Mouse (Mus musculus) midbrain, embryonic 13.5 days (tissue): ENCODE results near the gene Atp6v0d1. TPM values are rescaled to one million over a fixed set of nuclear protein-coding genes. Genes with fewer than 3 reads are reported as not detected.
A peak's percentile ranks its signal among the peaks of the same experiment; 100 is the strongest.

ENCODE experiments used
- ATAC-seq: fragments of 200-750 bp; cut with Nextera tagmentation; 2 replicates; pipeline ENCODE4 v1.8.0; 2017; ENCODE audit warnings: mild to moderate bottlenecking, moderate TSS enrichment, moderate library complexity
- H3K27ac ChIP-seq: fragments of 300-500 bp; sonication (generic); 2 replicates; pipeline ENCODE4 v1.5.1; 2015; ENCODE audit warnings: inconsistent platforms, mild to moderate bottlenecking, moderate library complexity
- H3K27me3 ChIP-seq: fragments of 300-500 bp; sonication (generic); 2 replicates; pipeline ENCODE4 v1.6.1; 2015; ENCODE audit warnings: mild to moderate bottlenecking, inconsistent platforms
- H3K36me3 ChIP-seq: fragments of 300-500 bp; sonication (generic); 2 replicates; pipeline ENCODE4 v1.6.1; 2015; ENCODE audit warnings: mild to moderate bottlenecking, inconsistent platforms
- H3K4me1 ChIP-seq: fragments of 300-500 bp; sonication (generic); replicated peaks from 2 replicates; pipeline ENCODE4 v1.6.1; 2015; ENCODE audit warnings: inconsistent platforms
- H3K4me2 ChIP-seq: fragments of 300-500 bp; sonication (generic); replicated peaks from 2 replicates; pipeline ENCODE4 v1.6.1; 2015; ENCODE audit warnings: moderate library complexity, mild to moderate bottlenecking, inconsistent platforms
- H3K4me3 ChIP-seq: fragments of 300-500 bp; sonication (generic); replicated peaks from 2 replicates; pipeline ENCODE4 v1.5.1; 2015; ENCODE audit warnings: mild to moderate bottlenecking, inconsistent platforms
- H3K9ac ChIP-seq: fragments of 300-500 bp; sonication (generic); replicated peaks from 2 replicates; pipeline ENCODE4 v1.6.1; 2015; ENCODE audit warnings: mild to moderate bottlenecking, inconsistent platforms
- H3K9me3 ChIP-seq: fragments of 300-500 bp; sonication (generic); 2 replicates; pipeline ENCODE4 v1.6.1; 2016; ENCODE audit warnings: mild to moderate bottlenecking, inconsistent platforms
- WGBS: fragments of 180-500 bp; shearing (Covaris S2); methylation state at CpG from one replicate; pipeline ENCODE4 v1.1.7; 2015; 5-methylcytosine and 5-hydroxymethylcytosine counted together
- polyA plus RNA-seq: library from polyadenylated mRNA; unstranded; fragments of >200 nt; fragmentation: Nextera tagmentation; extraction: Ambion mirVana; gene quantifications from 2 replicates; pipeline ENCODE4 v1.2.1, GENCODE M21; 2015

Atp6v0d1 gene
- polyA plus RNA-seq, 1 experiment from 2014 or later = 177 TPM

DNA sequence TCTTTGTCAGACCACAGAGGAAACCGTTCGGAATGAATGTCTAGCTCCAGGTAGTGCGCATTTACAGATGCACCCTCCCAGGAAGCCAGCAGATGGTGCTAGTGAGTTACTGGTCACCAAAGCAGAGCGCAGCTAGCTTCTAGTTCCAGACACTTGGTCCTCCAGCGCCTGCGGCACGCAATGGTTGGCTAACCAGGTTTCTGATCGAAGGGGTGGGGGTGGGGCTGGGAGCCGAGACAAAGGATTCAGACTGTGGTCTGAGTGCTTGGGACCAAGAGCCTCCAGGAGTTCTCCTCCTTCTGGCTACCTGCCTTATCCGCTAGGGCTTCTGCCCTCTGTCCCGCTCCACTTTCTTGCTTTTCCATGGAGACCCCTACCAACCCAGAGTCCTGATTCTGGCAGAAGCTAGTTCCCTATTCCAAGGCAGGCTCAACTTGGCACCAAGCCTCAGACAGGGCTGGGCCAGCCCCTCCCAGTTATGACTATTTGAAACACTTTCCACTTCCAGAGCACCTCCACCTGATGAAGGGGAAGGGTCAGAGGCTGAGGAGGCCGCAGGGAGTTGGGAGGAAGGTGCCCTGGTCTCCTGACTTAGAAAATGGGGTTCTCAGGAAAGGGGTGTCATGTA lies 49.7 kb downstream of the Atp6v0d1 start:
- peak; percentile 40 for ATAC-seq
- Histone ChIP-seq H3K4me3 (no peak overlapping the region; the same call in 1 of the 2 replicates), H3K9ac (peak overlapping the region; percentile 19; the same call in 1 of the 2 replicates)

DNA sequence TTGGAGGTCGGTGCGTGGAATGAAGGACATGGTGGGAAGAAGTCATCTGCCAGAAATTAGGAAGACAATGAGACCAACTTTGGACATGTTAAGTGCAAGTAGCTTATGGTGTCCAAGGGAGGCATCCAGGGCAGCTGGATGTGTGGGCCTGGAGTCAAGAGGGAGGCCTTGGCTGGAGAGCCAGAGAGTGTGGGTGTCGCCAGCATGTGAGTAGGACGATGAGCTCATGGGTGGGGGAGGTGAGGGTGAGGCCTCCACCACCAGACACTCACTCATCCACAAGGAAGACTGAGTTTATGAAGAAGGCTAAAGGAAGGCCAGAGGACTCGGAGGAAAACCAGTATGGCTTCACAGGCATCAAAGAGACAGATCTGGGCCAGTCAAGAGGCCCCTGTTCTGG lies 51.2 kb downstream of the Atp6v0d1 start:
- H3K4me3 ChIP-seq = no peak overlapping the region
- WGBS = 84% methylated on average over 5 of the region's 5 CpGs
- H3K9me3 ChIP-seq = no peaks in the 10 kb centered on the region
- peaks cover 26% of the 10 kb centered on the region for H3K27me3 ChIP-seq
- H3K36me3 ChIP-seq = no peaks in the 10 kb centered on the region
- no peak overlapping the region for H3K4me2 ChIP-seq
- ATAC-seq = no peak
- peaks cover 34% of the 10 kb centered on the region for H3K4me1 ChIP-seq
- no peak overlapping the region for H3K27ac ChIP-seq
- no peak overlapping the region for H3K9ac ChIP-seq

More for the DNA sequence above, 49.7 kb downstream of the Atp6v0d1 start:
- Histone ChIP-seq H3K27me3 (peaks cover 26% of the 10 kb centered on the region), H3K27ac (no peak overlapping the region), H3K9me3 (no peaks in the 10 kb centered on the region), H3K4me2 (peak overlapping the region; percentile 45), H3K4me1 (peaks cover 49% of the 10 kb centered on the region), H3K36me3 (no peaks in the 10 kb centered on the region)
- WGBS = 7% methylated on average over 12 of the region's 12 CpGs

DNA sequence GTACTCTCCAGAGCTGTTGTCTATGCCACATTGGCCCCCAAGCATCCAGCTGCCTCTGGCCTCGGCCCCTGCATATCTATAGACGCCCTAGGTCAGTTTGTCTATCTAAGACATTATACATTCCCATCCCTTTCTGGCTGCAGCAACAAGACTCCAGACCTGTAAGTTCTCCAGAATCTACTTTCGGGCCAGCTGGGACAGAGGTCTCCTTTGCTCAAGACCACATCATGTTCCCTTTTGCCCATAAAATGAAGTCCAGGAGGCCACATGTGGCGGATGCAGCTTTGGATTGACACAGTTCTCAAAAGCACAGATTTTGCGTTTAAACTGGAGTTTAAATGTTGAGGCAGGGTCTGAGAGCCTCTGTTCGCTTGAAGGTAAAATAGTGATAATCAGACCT lies 51.7 kb downstream of the Atp6v0d1 start:
- WGBS = 93% methylated on average over 6 of the region's 6 CpGs
- H3K27ac ChIP-seq = no peak overlapping the region
- no peak overlapping the region for H3K9ac ChIP-seq
- H3K27me3 ChIP-seq = peaks cover 26% of the 10 kb centered on the region
- peaks cover 30% of the 10 kb centered on the region for H3K4me1 ChIP-seq
- H3K4me3 ChIP-seq = no peak overlapping the region
- H3K36me3 ChIP-seq = no peaks in the 10 kb centered on the region
- no peak overlapping the region for H3K4me2 ChIP-seq
- H3K9me3 ChIP-seq = no peaks in the 10 kb centered on the region
- no peak for ATAC-seq

DNA sequence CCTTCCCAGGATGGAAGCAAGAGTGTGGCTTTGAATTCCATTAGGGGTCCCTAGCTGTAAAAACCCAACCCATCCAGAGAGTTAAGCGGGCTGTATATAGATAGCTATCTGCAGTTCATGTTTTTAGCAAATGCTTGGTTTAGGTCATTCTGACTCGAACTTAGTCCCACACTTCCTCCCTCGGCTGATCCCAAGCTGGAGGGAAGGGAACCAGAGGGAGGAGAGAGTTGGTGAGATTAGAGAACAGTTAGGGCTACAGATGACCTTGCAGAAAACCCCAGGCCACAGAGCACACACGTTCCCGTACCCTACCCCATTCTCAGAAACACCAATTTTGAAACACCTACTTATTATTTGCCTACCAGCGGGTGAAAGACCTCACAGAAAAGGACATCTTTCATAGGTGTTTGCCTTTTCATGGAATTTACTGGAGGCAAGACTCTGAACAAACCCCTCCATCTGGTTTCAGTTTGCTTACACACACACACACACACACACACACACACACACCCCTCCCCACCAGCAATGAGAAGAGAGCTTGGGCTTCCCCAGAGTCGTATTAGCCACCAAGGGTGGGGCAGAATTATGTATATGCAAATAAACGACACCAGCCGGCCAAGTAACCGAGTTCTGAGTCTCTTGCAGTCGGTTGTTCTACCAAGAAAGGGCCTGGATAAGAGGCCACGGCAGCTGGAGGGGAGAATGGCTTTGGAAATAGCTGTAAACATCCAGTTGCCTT lies 55.7 kb downstream of the Atp6v0d1 start:
- ATAC-seq = no peak
- Histone ChIP-seq H3K9me3 (no peaks in the 10 kb centered on the region), H3K36me3 (no peaks in the 10 kb centered on the region), H3K4me2 (no peak overlapping the region), H3K27me3 (0 out of 2 replicates have a peak, but pooled peaks cover 7% of the 10 kb centered on the region), H3K4me3 (no peak overlapping the region), H3K4me1 (peaks cover 6% of the 10 kb centered on the region; the same call in 1 of the 2 replicates), H3K27ac (no peak overlapping the region; the same call in 1 of the 2 replicates), H3K9ac (no peak overlapping the region)
- 58% methylated on average over 12 of the region's 12 CpGs for WGBS

GRCm38 (mm10) chr8:105508758-105509157 lies 57.1 kb downstream of the Atp6v0d1 start:
- ATAC-seq = no peak
- 28% methylated on average over 1 of the region's 2 CpGs for WGBS
- no peak overlapping the region for H3K27ac ChIP-seq

DNA sequence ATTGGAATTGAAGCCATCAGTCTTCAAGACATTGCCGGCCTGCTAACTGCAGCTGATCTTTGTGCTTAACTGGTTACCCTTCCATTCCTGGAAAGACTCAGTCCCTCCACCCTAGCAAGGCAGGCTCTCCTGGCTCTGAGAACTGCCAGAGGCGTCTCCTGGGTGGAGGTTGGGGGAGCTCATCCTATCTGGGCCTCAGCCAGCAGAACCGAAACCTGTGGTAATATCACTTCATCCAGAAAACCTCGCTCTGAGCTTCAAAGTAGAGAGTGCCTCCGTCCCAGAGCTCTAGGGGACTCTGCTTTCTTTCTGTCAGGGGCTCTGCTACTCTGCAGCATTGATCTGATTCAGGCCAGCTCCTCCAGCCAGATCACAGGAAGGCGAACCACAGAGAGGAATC lies 58.9 kb downstream of the Atp6v0d1 start:
- Histone ChIP-seq H3K4me1 (peaks cover 6% of the 10 kb centered on the region; the same call in 1 of the 2 replicates), H3K9ac (no peak overlapping the region), H3K4me3 (no peak overlapping the region), H3K4me2 (no peak overlapping the region), H3K9me3 (no peaks in the 10 kb centered on the region), H3K27me3 (no peaks in the 10 kb centered on the region), H3K36me3 (no peaks in the 10 kb centered on the region), H3K27ac (no peak overlapping the region)
- 86% methylated on average over 6 of the region's 6 CpGs for WGBS
- ATAC-seq = no peak

More at GRCm38 (mm10) chr8:105508758-105509157, 57.1 kb downstream of the Atp6v0d1 start:
- no peak overlapping the region for H3K4me3 ChIP-seq
- H3K9me3 ChIP-seq = no peaks in the 10 kb centered on the region
- H3K27me3 ChIP-seq = no peaks in the 10 kb centered on the region
- H3K9ac ChIP-seq = peak overlapping the region; percentile 10; the same call in 1 of the 2 replicates
- H3K4me2 ChIP-seq = no peak overlapping the region
- peaks cover 6% of the 10 kb centered on the region; the same call in 1 of the 2 replicates for H3K4me1 ChIP-seq
- H3K36me3 ChIP-seq = no peaks in the 10 kb centered on the region

GRCm38 (mm10) chr8:105504617-105505016 lies 61.2 kb downstream of the Atp6v0d1 start:
- 93% methylated on average over 3 of the region's 3 CpGs for WGBS
- Histone ChIP-seq H3K36me3 (no peaks in the 10 kb centered on the region), H3K27ac (no peak overlapping the region), H3K4me1 (peaks cover 6% of the 10 kb centered on the region; the same call in 1 of the 2 replicates), H3K4me2 (no peak overlapping the region), H3K4me3 (no peak overlapping the region), H3K9me3 (no peaks in the 10 kb centered on the region), H3K9ac (no peak overlapping the region), H3K27me3 (no peaks in the 10 kb centered on the region)
- no peak for ATAC-seq

GRCm38 (mm10) chr8:105499787-105500186 lies 66.1 kb downstream of the Atp6v0d1 start:
- no peak overlapping the region for H3K4me2 ChIP-seq
- H3K27ac ChIP-seq = no peak overlapping the region
- H3K9ac ChIP-seq = no peak overlapping the region
- no peak overlapping the region for H3K4me3 ChIP-seq
- 81% methylated on average over 12 of the region's 12 CpGs for WGBS
- H3K9me3 ChIP-seq = no peaks in the 10 kb centered on the region
- H3K4me1 ChIP-seq = peaks cover 20% of the 10 kb centered on the region
- no peaks in the 10 kb centered on the region for H3K27me3 ChIP-seq
- ATAC-seq = no peak
- no peaks in the 10 kb centered on the region for H3K36me3 ChIP-seq

DNA sequence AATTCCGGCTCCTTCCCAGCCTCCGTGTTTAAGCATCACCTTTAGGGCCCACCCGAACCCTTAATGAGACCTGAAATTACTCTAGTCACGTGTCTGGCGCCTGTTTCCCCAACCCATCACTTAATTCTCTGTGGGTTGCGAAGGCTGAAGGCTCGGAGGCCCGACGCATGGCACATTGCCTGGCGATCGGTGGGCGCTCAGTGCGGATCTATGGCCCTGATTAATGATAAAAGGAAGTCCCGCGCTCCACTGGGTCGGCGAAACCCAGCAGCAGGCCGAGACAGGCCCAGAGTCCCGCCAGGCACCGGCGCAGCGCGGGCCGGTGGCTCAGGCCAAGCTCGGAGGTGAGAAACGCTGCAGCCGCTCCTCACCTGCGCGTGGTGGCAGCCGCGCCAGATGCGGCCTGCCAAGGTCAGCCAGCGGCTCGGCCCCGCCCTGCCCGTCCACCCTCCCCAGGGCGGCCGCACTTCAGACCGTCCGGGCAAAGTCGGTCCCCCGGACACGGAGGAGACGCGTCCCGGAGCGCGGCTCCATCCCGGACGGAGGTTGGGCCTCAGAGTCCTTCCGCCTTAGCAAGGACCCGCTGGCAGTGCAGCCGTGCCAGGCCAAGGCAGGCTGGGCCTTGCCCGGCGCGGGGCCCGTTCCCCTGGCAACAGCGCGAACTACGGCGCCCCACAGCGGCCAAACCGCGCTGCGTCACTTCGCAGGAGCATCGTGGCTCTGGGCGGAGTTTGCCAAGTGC lies 69.2 kb downstream of the Atp6v0d1 start, which contains the start of gene Zdhhc1:
TSS of gene Zdhhc1 (minus strand) at position 464 of the 742 bp plus-strand sequence.
- no peaks in the 10 kb centered on the region for H3K36me3 ChIP-seq
- WGBS = under 1% methylated on average over 68 of the region's 68 CpGs
- peak within 1 kb of the TSS; percentile 96 for H3K4me2 ChIP-seq
- H3K9ac ChIP-seq = peak within 1 kb of the TSS; percentile 87
- H3K9me3 ChIP-seq = no peaks in the 10 kb centered on the region
- peaks cover 24% of the 10 kb centered on the region for H3K4me1 ChIP-seq
- peak within 1 kb of the TSS; percentile 79 for H3K27ac ChIP-seq
- H3K4me3 ChIP-seq = peak within 1 kb of the TSS; percentile 86
- ATAC-seq = peak; percentile 93
- no peaks in the 10 kb centered on the region for H3K27me3 ChIP-seq

DNA sequence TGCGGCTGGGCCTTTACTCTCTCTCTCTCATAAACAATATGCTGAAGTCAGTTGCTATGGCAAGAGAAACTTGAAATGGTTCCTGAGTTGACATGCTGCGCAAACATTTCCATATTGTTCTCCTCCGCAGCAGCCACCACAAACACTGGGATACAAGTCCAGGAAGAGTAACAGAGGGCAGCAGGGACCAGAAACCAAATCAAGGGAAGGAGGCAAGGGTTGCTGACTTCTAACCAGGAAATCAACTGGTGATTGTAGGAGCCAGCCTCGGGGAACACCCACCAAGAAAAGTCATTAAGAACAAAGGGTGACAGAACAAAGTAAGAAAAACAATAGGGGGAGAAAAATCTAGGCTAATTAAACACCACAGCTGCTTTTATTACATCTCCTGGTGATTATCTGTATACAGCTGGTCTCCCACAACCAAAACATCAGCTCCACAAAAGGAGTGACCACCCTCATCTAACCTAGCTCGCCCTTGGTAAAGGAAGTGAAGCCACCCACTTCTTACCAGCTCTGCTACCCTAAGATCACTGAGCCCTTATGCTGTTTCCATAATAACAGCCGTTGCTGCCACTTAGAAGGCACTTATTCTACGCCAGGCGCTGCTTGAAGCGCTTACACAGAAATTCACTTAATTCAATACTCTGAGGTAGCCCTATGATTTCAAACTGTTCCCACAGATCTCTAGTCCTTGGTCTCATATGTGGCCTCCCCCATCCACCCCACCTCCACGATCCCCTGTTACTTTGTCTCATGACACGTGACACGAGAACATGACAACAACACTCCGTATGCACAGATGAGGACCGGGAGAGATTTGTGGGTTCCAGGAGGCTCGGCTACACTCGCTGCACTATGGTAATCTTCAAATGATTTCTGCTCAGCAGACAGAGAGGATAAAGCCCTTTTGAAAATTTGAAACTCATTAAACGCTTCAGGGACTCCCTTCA lies 70.2 kb downstream of the Atp6v0d1 start:
- H3K4me2 ChIP-seq = peak overlapping the region; percentile 96
- H3K27me3 ChIP-seq = no peaks in the 10 kb centered on the region
- no peaks in the 10 kb centered on the region for H3K36me3 ChIP-seq
- peak overlapping the region; percentile 86 for H3K4me3 ChIP-seq
- peak; percentile 57 for ATAC-seq
- peak overlapping the region; percentile 87 for H3K9ac ChIP-seq
- no peaks in the 10 kb centered on the region for H3K9me3 ChIP-seq
- 24% methylated on average over 17 of the region's 17 CpGs for WGBS
- 0 out of 2 replicates have a peak overlapping the region, but pooled peaks have one; percentile 32 for H3K27ac ChIP-seq
- peaks cover 24% of the 10 kb centered on the region for H3K4me1 ChIP-seq

- H3K27ac ChIP-seq = no peak overlapping the region
Observed at GRCm38 (mm10) chr8:105494566-105494965, 71.3 kb downstream of the Atp6v0d1 start.

More at GRCm38 (mm10) chr8:105494566-105494965, 71.3 kb downstream of the Atp6v0d1 start:
- peaks cover 24% of the 10 kb centered on the region for H3K4me1 ChIP-seq
- no peaks in the 10 kb centered on the region for H3K36me3 ChIP-seq
- H3K9ac ChIP-seq = no peak overlapping the region
- no peak for ATAC-seq
- H3K4me3 ChIP-seq = no peak overlapping the region
- H3K9me3 ChIP-seq = no peaks in the 10 kb centered on the region
- H3K4me2 ChIP-seq = no peak overlapping the region
- 84% methylated on average over 3 of the region's 3 CpGs for WGBS
- H3K27me3 ChIP-seq = no peaks in the 10 kb centered on the region
